Mouse (Mus musculus) heart, postnatal 0 days (tissue): ENCODE data around the gene Nsun4.

Experiments used
- CTCF ChIP-seq: IDR thresholded peaks from 2 replicates; pipeline ENCODE4 v1.5.1; 2016; ENCODE audit warnings: antibody characterized with exemption, control low read depth, low read depth
- EP300 ChIP-seq: IDR thresholded peaks from 2 replicates; pipeline ENCODE4 v1.6.1; 2016; ENCODE audit warnings: antibody characterized with exemption, low read depth

- TF ChIP-seq CTCF (no peak), EP300 (no peak)
Measured at GRCm38 (mm10) chr4:116015996-116016395, 37.7 kb downstream of the Nsun4 start.
